Mouse (Mus musculus) central nervous system, embryonic 11.5 days (tissue): ENCODE data around the gene Syt8. TPM values are rescaled to one million over a fixed set of nuclear protein-coding genes. Genes with fewer than 3 reads are reported as not detected.

Experiments
- polyA plus RNA-seq: library from polyadenylated mRNA; depleted of rRNA; stranded (reverse); fragments of >200 nt; gene quantifications from 2 replicates; pipeline ENCODE4 v1.2.3, GENCODE M21; 2012; rRNA removed

Gene Syt8
- polyA plus RNA-seq, result 0.34 and 0.88 TPM in 2 replicates

GRCm38 (mm10) chr7:142434137-142434865, at the start of gene Syt8:
TSS of gene Syt8 (plus strand) at chr7:142434850.

GRCm38 (mm10) chr7:142387419-142388148, 47.1 kb upstream of the Syt8 start, which contains the start of gene Ctsd:
TSS of gene Ctsd (minus strand) at chr7:142388038.

GRCm38 (mm10) chr7:142441585-142441984, 6.9 kb downstream of the Syt8 start, which contains the start of gene Tnni2:
TSS of gene Tnni2 (plus strand) at chr7:142441808.

GRCm38 (mm10) chr7:142460636-142461077, 26.0 kb downstream of the Syt8 start, which contains the start of gene Lsp1:
TSS of gene Lsp1 (plus strand) at chr7:142460809.

Other genes starting within 250 kb of the Syt8 start
- not detected in 2 replicates for gene Gm10153, start 244.5 kb upstream of the Syt8 start, polyA plus RNA-seq
- not detected in 2 replicates for gene Krtap5-3, start 233.5 kb upstream of the Syt8 start, polyA plus RNA-seq
- gene Gm7579, start 223.0 kb upstream of the Syt8 start, polyA plus RNA-seq, result not detected in 2 replicates
- gene Krtap5-5, start 204.9 kb upstream of the Syt8 start, polyA plus RNA-seq, result not detected in 2 replicates
- gene Gm40460, start 193.8 kb upstream of the Syt8 start, polyA plus RNA-seq, result not detected in 2 replicates
- gene Gm2431, start 176.5 kb upstream of the Syt8 start, polyA plus RNA-seq, result not detected in 2 replicates
- gene Gm4559, start 160.5 kb upstream of the Syt8 start, polyA plus RNA-seq, result not detected in 2 replicates
- gene Krtap5-1, start 137.7 kb upstream of the Syt8 start, polyA plus RNA-seq, result not detected in 2 replicates
- gene Krtap5-4, start 131.3 kb upstream of the Syt8 start, polyA plus RNA-seq, result not detected in 2 replicates
- gene Ifitm10, start 61.1 kb upstream of the Syt8 start, polyA plus RNA-seq, result 0.32 and 0.62 TPM in 2 replicates
- gene Gm49369, start 52.2 kb upstream of the Syt8 start, polyA plus RNA-seq, result 42.8 TPM in 1 of 2 replicates, not detected in the other
- gene Ctsd, start 46.8 kb upstream of the Syt8 start, polyA plus RNA-seq, result 73.0 and 126 TPM in 2 replicates
- 3.3 and 5.1 TPM in 2 replicates for gene Tnni2, start 7.0 kb downstream of the Syt8 start, polyA plus RNA-seq
- 20.5 and 42.6 TPM in 2 replicates for gene Lsp1, start 26.0 kb downstream of the Syt8 start, polyA plus RNA-seq
- 2.6 and 6.1 TPM in 2 replicates for gene Tnnt3, start 64.0 kb downstream of the Syt8 start, polyA plus RNA-seq
- gene Mrpl23, start 97.8 kb downstream of the Syt8 start, polyA plus RNA-seq, result 77.1 and 103 TPM in 2 replicates
- gene Igf2, start 232.0 kb downstream of the Syt8 start, polyA plus RNA-seq, result 502 and 1,447 TPM in 2 replicates
- gene Gm49394, start 235.1 kb downstream of the Syt8 start, polyA plus RNA-seq, result 0.16 TPM in 1 of 2 replicates, not detected in the other